Mouse (Mus musculus): ENCODE data around the gene Pgpep1. TPM values are rescaled to one million over a fixed set of nuclear protein-coding genes. Genes with fewer than 3 reads are reported as not detected.

The Pgpep1 gene
- polyA plus RNA-seq, 1 experiment from 2014 or later: 181 TPM

DNA sequence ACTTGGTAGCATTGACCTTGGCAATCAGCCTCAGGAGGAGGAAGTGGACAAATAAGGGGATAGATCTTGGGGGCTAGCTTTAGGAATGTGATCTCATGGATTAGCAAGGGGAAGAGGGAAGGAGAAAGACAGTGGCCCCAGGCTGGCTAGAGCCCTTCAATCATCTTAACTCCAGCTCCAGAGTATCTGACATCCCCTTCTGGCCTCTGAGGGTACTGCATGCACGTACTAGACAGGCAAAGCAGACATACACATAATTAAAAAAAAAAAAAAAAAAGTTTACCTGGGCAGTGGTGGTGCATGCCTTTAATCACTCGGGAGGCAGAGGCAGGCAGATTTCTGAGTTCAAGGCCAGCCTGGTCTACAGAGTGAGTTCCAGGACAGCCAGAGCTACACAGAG is 16.1 kb downstream of the Pgpep1 start:
- H3K4me1 ChIP-seq: peaks cover 39% of the 10 kb centered on the region
- H3K9ac ChIP-seq: no peak overlapping the region
- ATAC-seq (ENCODE audit: low FRiP score, low read depth): no peak
- H3K27ac ChIP-seq: no peak overlapping the region
- H3K4me3 ChIP-seq: no peak overlapping the region
- WGBS: 88% methylated on average over 2 of the region's 2 CpGs
- no peak overlapping the region for H3K4me2 ChIP-seq (replicated peaks)
- H3K27me3 ChIP-seq (replicated peaks): no peaks in the 10 kb centered on the region
- 0 out of 2 replicates have a peak, but pooled peaks cover 3% of the 10 kb centered on the region for H3K36me3 ChIP-seq
- no peaks in the 10 kb centered on the region for H3K9me3 ChIP-seq

GRCm38 (mm10) chr8:70643019-70643418 is 17.2 kb downstream of the Pgpep1 start:
- 66% methylated on average over 3 of the region's 3 CpGs for WGBS
- no peak for ATAC-seq (ENCODE audit: low FRiP score, low read depth)
- Histone ChIP-seq H3K9ac (no peak overlapping the region), H3K27ac (no peak overlapping the region), H3K4me3 (no peak overlapping the region), H3K9me3 (no peaks in the 10 kb centered on the region), H3K27me3 (replicated peaks) (no peaks in the 10 kb centered on the region), H3K4me2 (replicated peaks) (no peak overlapping the region), H3K4me1 (peaks cover 29% of the 10 kb centered on the region), H3K36me3 (no peaks in the 10 kb centered on the region)

DNA sequence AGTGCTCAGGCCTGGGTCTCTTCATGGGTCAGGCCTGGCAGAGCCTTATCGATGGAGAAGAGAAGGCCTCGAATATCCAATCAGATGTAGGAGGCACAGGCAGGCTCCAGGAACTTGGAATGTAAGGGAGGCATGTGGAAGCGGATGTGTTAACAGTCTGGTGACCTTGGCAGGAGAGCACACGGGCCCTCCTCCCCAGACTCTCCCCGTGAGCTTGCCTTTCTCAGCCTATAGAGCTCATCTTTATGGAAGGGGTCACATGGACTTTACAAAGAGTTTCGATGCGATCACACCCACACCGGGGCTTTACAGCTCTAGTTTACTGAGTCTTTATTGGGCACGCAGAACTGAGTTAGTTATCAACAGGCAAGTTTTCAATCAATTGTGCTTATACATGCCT is 21.4 kb downstream of the Pgpep1 start:
- H3K4me3 ChIP-seq: no peak overlapping the region
- no peaks in the 10 kb centered on the region for H3K9me3 ChIP-seq
- ATAC-seq (ENCODE audit: low FRiP score, low read depth): no peak
- H3K27me3 ChIP-seq (replicated peaks): no peaks in the 10 kb centered on the region
- no peak overlapping the region for H3K4me2 ChIP-seq (replicated peaks)
- 69% methylated on average over 9 of the region's 9 CpGs for WGBS
- no peaks in the 10 kb centered on the region for H3K4me1 ChIP-seq
- H3K27ac ChIP-seq: no peak overlapping the region
- no peaks in the 10 kb centered on the region for H3K36me3 ChIP-seq
- no peak overlapping the region for H3K9ac ChIP-seq

DNA sequence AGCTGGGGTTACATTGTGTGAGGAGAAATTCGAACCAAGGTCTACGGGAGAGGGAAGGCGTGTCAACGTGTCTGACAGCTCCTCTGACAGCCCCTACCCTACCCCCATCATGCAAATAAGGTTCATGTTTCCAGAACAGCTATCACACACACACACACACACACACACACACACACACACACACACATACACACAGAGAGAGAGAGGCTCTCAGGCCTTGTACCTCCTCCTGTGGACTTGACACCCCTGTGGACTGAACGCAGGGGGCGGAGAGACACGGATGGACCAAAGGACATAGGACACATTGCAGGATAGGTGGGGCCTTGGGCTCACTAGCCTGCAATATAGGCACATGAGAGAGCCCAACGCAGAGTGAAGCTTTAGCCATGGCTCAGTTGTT is 23.4 kb downstream of the Pgpep1 start:
- H3K27ac ChIP-seq: no peak overlapping the region
- H3K4me1 ChIP-seq: no peaks in the 10 kb centered on the region
- no peaks in the 10 kb centered on the region for H3K36me3 ChIP-seq
- H3K9ac ChIP-seq: no peak overlapping the region
- WGBS: 67% methylated on average over 8 of the region's 8 CpGs
- H3K4me2 ChIP-seq (replicated peaks): no peak overlapping the region
- no peak for ATAC-seq (ENCODE audit: low FRiP score, low read depth)
- H3K9me3 ChIP-seq: no peaks in the 10 kb centered on the region
- no peaks in the 10 kb centered on the region; the same call in 1 of the 2 replicates for H3K27me3 ChIP-seq (replicated peaks)
- H3K4me3 ChIP-seq: no peak overlapping the region

GRCm38 (mm10) chr8:70635527-70635926 is 24.7 kb downstream of the Pgpep1 start:
- no peak overlapping the region for H3K9ac ChIP-seq
- H3K4me1 ChIP-seq: 0 out of 2 replicates have a peak, but pooled peaks cover 3% of the 10 kb centered on the region
- no peak overlapping the region for H3K4me2 ChIP-seq (replicated peaks)
- H3K27me3 ChIP-seq (replicated peaks): peaks cover 7% of the 10 kb centered on the region; the same call in 1 of the 2 replicates
- H3K9me3 ChIP-seq: no peaks in the 10 kb centered on the region
- H3K4me3 ChIP-seq: no peak overlapping the region
- H3K36me3 ChIP-seq: no peaks in the 10 kb centered on the region
- ATAC-seq (ENCODE audit: low FRiP score, low read depth): no peak
- no peak overlapping the region for H3K27ac ChIP-seq
- WGBS: 83% methylated on average over 6 of the region's 6 CpGs

DNA sequence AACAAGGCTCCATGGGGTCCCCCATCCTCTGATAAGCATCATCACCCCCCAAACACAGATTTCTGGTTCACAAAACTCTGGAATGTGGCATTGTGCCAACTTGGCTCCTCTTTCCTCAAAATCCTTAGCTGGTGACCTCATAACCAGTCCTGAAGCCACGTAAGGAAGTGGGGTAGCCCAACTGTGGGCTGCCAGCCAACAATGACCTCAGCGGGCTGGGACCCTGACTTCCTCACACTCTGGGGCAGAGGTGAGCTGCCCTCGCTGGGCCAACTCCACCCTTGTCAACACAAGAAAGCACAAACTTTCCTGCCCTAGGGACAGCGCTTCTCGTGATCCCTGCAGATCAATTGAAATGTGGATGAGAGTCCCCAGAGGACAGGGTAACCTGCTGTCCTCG is 26.1 kb downstream of the Pgpep1 start:
- H3K4me3 ChIP-seq: no peak overlapping the region
- H3K4me1 ChIP-seq: peaks cover 14% of the 10 kb centered on the region; the same call in 1 of the 2 replicates
- ATAC-seq (ENCODE audit: low FRiP score, low read depth): no peak
- peaks cover 7% of the 10 kb centered on the region; the same call in 1 of the 2 replicates for H3K27me3 ChIP-seq (replicated peaks)
- 67% methylated on average over 6 of the region's 6 CpGs for WGBS
- no peak overlapping the region for H3K4me2 ChIP-seq (replicated peaks)
- no peak overlapping the region for H3K27ac ChIP-seq
- H3K9ac ChIP-seq: no peak overlapping the region
- H3K36me3 ChIP-seq: no peaks in the 10 kb centered on the region
- no peaks in the 10 kb centered on the region for H3K9me3 ChIP-seq

DNA sequence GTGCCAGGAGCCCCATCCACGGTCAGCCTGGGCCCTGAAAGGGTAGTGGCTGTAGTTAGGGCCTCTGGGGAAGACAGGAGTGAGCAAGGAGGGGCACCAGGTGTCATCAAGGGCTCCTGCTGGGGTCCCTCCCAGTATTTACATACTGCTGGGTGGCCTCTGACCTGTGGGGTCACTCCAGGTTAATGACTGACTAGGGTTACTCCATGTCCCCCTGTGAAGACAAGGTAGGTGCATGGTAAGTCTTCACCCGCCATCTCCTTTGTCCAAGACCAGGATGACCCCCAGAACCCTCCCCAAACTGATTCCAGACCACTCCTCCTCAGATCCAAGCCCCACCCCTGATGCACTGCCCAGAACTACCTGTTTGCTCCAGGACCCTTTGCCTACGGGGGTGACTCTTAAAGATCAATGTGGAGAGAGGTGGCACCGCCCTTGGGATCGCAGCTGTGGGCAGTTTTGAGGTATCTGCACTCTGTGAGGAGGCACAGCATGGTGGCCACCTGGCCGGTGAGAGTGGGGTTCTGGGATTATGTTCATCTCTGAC is 27.8 kb downstream of the Pgpep1 start, which contains the start of gene Gdf15:
Gdf15 (minus strand) TSS at position 111 of the 547 bp plus-strand sequence.
- Histone ChIP-seq H3K4me2 (replicated peaks) (0 out of 2 replicates have a peak within 1 kb of the TSS, but pooled peaks have one; percentile 15), H3K4me3 (no peak within 1 kb of the TSS), H3K27ac (no peak within 1 kb of the TSS), H3K4me1 (peaks cover 15% of the 10 kb centered on the region; the same call in 1 of the 2 replicates), H3K36me3 (no peaks in the 10 kb centered on the region), H3K9me3 (no peaks in the 10 kb centered on the region), H3K27me3 (replicated peaks) (peaks cover 7% of the 10 kb centered on the region; the same call in 1 of the 2 replicates), H3K9ac (0 out of 2 replicates have a peak within 1 kb of the TSS, but pooled peaks have one; percentile 10)
- no peak for ATAC-seq (ENCODE audit: low FRiP score, low read depth)
- 69% methylated on average over 6 of the region's 6 CpGs for WGBS

DNA sequence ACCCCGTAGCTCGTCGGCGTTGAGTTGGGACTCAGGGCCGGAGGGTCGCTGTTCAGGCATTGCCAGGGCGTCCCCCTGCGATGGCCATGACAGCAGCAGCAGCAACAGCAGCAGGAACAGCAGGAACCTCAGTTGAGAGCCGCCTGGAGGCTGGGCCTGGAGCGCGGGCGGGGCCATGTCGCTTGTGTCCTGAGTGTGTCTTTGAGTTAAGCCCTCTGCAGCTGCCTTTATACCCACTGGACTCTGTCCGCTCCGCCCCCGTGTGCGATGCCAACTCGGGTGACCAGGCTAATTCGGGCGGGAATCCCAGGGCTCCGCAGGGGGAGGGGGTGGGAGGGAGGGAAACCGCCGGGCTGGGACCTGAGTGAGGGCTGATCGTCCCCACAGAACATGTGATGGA is 28.8 kb downstream of the Pgpep1 start:
- Histone ChIP-seq H3K27me3 (replicated peaks) (peaks cover 7% of the 10 kb centered on the region; the same call in 1 of the 2 replicates), H3K36me3 (no peaks in the 10 kb centered on the region), H3K9ac (0 out of 2 replicates have a peak overlapping the region, but pooled peaks have one; percentile 10), H3K4me3 (no peak overlapping the region), H3K27ac (no peak overlapping the region), H3K4me2 (replicated peaks) (0 out of 2 replicates have a peak overlapping the region, but pooled peaks have one; percentile 15), H3K9me3 (no peaks in the 10 kb centered on the region), H3K4me1 (peaks cover 15% of the 10 kb centered on the region; the same call in 1 of the 2 replicates)
- 23% methylated on average over 24 of the region's 24 CpGs for WGBS
- no peak for ATAC-seq (ENCODE audit: low FRiP score, low read depth)

- no peak overlapping the region for H3K27ac ChIP-seq
- ATAC-seq (ENCODE audit: low FRiP score, low read depth): no peak
- peak overlapping the region; percentile 54; the same call in 1 of the 2 replicates for H3K4me2 ChIP-seq (replicated peaks)
- H3K9me3 ChIP-seq: no peaks in the 10 kb centered on the region
- no peak overlapping the region for H3K4me3 ChIP-seq
- WGBS: 12% methylated on average over 22 of the region's 22 CpGs
- H3K27me3 ChIP-seq (replicated peaks): peaks cover 7% of the 10 kb centered on the region; the same call in 1 of the 2 replicates
- H3K9ac ChIP-seq: no peak overlapping the region
- peaks cover 15% of the 10 kb centered on the region; the same call in 1 of the 2 replicates for H3K4me1 ChIP-seq
- H3K36me3 ChIP-seq: no peaks in the 10 kb centered on the region
These were observed 29.4 kb downstream of the Pgpep1 start for GRCm38 (mm10) chr8:70630532-70631381.

- Histone ChIP-seq H3K4me1 (peaks cover 15% of the 10 kb centered on the region; the same call in 1 of the 2 replicates), H3K9me3 (no peaks in the 10 kb centered on the region), H3K27me3 (replicated peaks) (peaks cover 7% of the 10 kb centered on the region; the same call in 1 of the 2 replicates), H3K4me3 (peak overlapping the region; percentile 31), H3K27ac (peak overlapping the region; percentile 20; the same call in 1 of the 2 replicates), H3K9ac (peak overlapping the region; percentile 53), H3K36me3 (no peaks in the 10 kb centered on the region), H3K4me2 (replicated peaks) (peak overlapping the region; percentile 54)
- peak; percentile 90 for ATAC-seq (ENCODE audit: low FRiP score, low read depth)
- WGBS: 1% methylated on average over 60 of the region's 60 CpGs
These were observed 30.3 kb downstream of the Pgpep1 start for GRCm38 (mm10) chr8:70629574-70630531.

- no peak overlapping the region for H3K27ac ChIP-seq
- peak overlapping the region; percentile 54 for H3K4me2 ChIP-seq (replicated peaks)
- peak overlapping the region; percentile 31 for H3K4me3 ChIP-seq
- WGBS: 52% methylated on average over 7 of the region's 7 CpGs
- H3K9me3 ChIP-seq: no peaks in the 10 kb centered on the region
- peak; percentile 2; the same call in 1 of the 2 replicates for ATAC-seq (ENCODE audit: low FRiP score, low read depth)
- H3K9ac ChIP-seq: peak overlapping the region; percentile 53; the same call in 1 of the 2 replicates
- H3K36me3 ChIP-seq: no peaks in the 10 kb centered on the region
- H3K4me1 ChIP-seq: peaks cover 15% of the 10 kb centered on the region; the same call in 1 of the 2 replicates
- H3K27me3 ChIP-seq (replicated peaks): peaks cover 7% of the 10 kb centered on the region; the same call in 1 of the 2 replicates
These were observed 31.1 kb downstream of the Pgpep1 start for GRCm38 (mm10) chr8:70628986-70629490.
